Mouse (Mus musculus): ENCODE measurements around the gene Ptch1. TPM values are rescaled to one million over a fixed set of nuclear protein-coding genes. Genes with fewer than 3 reads are reported as not detected.

The Ptch1 gene
- polyA plus RNA-seq, 1 experiment = 0.26 TPM

DNA sequence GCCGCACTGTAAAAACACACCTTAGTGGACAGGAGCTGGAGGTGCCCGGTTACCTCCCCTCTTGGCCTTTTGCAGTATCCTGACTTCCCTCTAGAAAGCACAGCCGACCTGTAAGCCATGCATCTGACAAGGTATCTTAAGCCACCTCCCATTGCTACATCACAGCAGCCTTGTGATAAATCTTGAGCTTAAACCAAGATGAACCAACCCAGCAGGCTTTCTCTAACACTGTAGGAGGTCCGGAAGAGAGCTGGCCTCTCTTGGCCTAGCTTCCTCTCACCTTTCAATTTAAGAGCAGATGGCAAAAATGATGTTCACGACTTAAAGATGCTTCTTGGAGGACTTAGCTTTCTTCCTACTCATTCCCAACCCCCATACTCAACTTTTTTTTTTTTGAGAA lies 17.5 kb downstream of the Ptch1 start:
- peaks cover 27% of the 10 kb centered on the region for H3K4me1 ChIP-seq (ENCODE audit: control insufficient read depth)
- H3K27me3 ChIP-seq (ENCODE audit: control insufficient read depth) = no peaks in the 10 kb centered on the region
- H3K9me3 ChIP-seq (ENCODE audit: control insufficient read depth, low read length) = no peaks in the 10 kb centered on the region
- peaks cover 56% of the 10 kb centered on the region for H3K36me3 ChIP-seq (ENCODE audit: control insufficient read depth)
- TF ChIP-seq TAL1 (IDR thresholded peaks at IDR 0.05; ENCODE audit: low read length) (no peak), GATA1 (IDR thresholded peaks at IDR 0.05; ENCODE audit: low read length) (no peak)
- no peak overlapping the region for H3K4me3 ChIP-seq (replicated peaks)

GRCm38 (mm10) chr13:63554569-63554968 lies 18.8 kb downstream of the Ptch1 start:
- Histone ChIP-seq H3K36me3 (ENCODE audit: control insufficient read depth) (peaks cover 50% of the 10 kb centered on the region), H3K4me3 (replicated peaks) (no peak overlapping the region), H3K27me3 (ENCODE audit: control insufficient read depth) (no peaks in the 10 kb centered on the region), H3K9me3 (ENCODE audit: control insufficient read depth, low read length) (no peaks in the 10 kb centered on the region), H3K4me1 (ENCODE audit: control insufficient read depth) (peaks cover 15% of the 10 kb centered on the region)
- TF ChIP-seq TAL1 (IDR thresholded peaks at IDR 0.05; ENCODE audit: low read length) (no peak), GATA1 (IDR thresholded peaks at IDR 0.05; ENCODE audit: low read length) (no peak)

DNA sequence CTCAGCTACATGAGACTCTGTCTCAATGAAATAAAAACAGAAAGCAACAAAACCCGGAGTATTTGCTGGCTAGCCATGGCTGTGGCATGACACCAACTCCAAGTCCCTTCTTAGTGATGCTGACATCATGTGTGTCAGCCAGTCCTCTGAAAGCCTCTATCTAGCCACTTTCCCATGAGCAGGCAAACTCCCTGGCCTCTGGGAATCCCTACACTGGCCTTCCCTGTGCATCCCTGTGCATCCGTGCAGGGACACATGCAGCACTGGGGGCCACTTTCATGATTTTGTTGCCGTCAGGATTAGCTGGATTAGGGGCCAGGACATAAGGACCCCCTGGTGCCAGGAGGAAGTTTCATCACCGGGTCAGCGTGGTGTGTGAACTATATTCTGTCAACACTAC lies 20.0 kb downstream of the Ptch1 start:
- Histone ChIP-seq H3K4me3 (replicated peaks) (no peak overlapping the region), H3K4me1 (ENCODE audit: control insufficient read depth) (peaks cover 8% of the 10 kb centered on the region), H3K36me3 (ENCODE audit: control insufficient read depth) (peaks cover 49% of the 10 kb centered on the region), H3K27me3 (ENCODE audit: control insufficient read depth) (no peaks in the 10 kb centered on the region), H3K9me3 (ENCODE audit: control insufficient read depth, low read length) (no peaks in the 10 kb centered on the region)
- TF ChIP-seq GATA1 (IDR thresholded peaks at IDR 0.05; ENCODE audit: low read length) (no peak), TAL1 (IDR thresholded peaks at IDR 0.05; ENCODE audit: low read length) (no peak)

DNA sequence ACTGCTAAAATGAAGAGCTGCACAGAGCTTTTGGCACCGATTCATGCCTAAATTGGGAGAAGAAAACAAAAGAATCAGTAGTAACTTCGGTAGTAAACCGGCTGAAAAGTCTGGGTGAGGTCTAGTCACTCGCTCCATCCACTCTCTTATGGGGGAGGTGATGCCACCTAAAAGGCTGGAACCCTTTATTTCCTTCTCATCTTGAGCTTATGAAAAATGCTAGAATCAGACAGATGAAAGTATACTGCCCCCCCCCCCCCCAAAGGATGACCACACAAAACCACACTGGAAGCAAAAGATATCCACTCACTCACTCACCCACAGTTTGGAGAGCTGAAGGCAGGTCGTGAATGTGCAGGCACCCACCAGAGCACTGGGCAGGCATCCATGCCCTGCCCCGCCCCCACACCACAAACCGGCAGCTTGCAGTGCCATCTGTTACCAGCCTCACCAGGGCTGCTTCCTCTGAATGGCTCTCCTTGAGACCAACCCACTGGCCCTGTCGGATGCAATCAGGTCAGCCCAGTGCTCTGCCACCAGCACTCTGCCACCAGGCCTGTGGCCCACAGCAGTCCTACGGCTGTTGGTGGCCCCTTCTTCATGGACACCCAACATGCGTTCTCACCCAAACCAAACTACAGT lies 21.0 kb downstream of the Ptch1 start:
- no peaks in the 10 kb centered on the region for H3K9me3 ChIP-seq (ENCODE audit: control insufficient read depth, low read length)
- H3K4me1 ChIP-seq (ENCODE audit: control insufficient read depth) = peaks cover 4% of the 10 kb centered on the region
- H3K4me3 ChIP-seq (replicated peaks) = no peak overlapping the region
- no peaks in the 10 kb centered on the region for H3K27me3 ChIP-seq (ENCODE audit: control insufficient read depth)
- TF ChIP-seq GATA1 (IDR thresholded peaks at IDR 0.05; ENCODE audit: low read length) (no peak), TAL1 (IDR thresholded peaks at IDR 0.05; ENCODE audit: low read length) (no peak)
- H3K36me3 ChIP-seq (ENCODE audit: control insufficient read depth) = peaks cover 51% of the 10 kb centered on the region

DNA sequence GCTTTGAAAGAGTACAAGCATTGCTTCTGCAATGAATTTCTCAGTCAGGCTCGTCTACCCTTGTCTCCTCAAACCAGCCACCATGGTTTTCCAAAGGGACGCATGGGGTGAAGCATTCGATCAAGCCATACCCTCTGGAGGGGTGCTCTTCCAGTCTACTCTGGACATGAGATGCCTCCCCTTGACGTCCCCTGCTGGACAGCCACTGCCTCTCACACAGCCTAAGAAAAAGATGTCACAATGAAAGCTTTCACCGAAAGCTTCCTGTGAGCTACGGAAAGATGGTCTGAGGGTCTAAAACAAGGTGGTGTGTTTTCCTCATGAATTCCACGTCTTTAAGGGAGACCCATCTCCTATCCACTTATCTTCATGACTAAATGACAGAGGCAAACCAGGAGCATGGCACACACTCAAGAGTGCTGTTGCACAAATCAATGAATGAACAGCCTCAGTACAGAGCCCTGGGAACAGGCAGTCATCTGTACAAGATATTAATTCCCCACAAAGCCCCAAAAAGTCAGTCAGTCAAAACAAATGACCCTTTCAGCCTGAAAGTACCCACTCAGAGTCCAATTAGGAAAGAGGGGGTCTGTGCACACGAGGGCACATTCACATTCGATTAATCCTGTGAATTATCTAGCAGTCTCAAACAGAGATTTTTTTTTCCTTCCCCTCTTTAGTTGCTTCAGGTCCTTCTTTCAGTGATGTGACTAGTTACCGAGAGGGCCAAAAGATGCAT lies 21.7 kb downstream of the Ptch1 start:
- H3K4me3 ChIP-seq (replicated peaks) = no peak overlapping the region
- peaks cover 56% of the 10 kb centered on the region for H3K36me3 ChIP-seq (ENCODE audit: control insufficient read depth)
- TF ChIP-seq GATA1 (IDR thresholded peaks at IDR 0.05; ENCODE audit: low read length) = no peak
- no peak for TF ChIP-seq TAL1 (IDR thresholded peaks at IDR 0.05; ENCODE audit: low read length)
- H3K9me3 ChIP-seq (ENCODE audit: control insufficient read depth, low read length) = no peaks in the 10 kb centered on the region
- H3K4me1 ChIP-seq (ENCODE audit: control insufficient read depth) = peaks cover 4% of the 10 kb centered on the region
- H3K27me3 ChIP-seq (ENCODE audit: control insufficient read depth) = no peaks in the 10 kb centered on the region

DNA sequence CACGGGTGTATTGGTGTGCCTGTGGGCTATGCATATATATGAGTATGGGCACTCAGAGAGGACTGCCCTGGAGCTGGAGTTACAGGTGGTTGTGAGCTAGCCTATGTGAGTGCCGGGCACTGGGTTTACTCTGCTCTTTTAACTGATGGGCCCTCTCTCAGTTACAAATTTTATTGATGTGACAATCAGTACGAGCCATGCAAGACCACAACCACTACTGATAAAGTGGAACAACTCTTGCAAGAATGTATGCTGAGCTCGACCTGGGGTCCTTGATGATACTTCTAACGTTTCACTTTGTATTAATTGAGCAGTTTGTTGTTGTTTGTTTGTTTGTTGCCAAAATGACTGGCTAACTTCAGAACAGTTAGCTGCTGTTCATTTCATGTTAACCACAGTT lies 23.0 kb downstream of the Ptch1 start:
- H3K27me3 ChIP-seq (ENCODE audit: control insufficient read depth) = no peaks in the 10 kb centered on the region
- peaks cover 68% of the 10 kb centered on the region for H3K36me3 ChIP-seq (ENCODE audit: control insufficient read depth)
- TF ChIP-seq TAL1 (IDR thresholded peaks at IDR 0.05; ENCODE audit: low read length) = no peak
- peaks cover 4% of the 10 kb centered on the region for H3K4me1 ChIP-seq (ENCODE audit: control insufficient read depth)
- no peak overlapping the region for H3K4me3 ChIP-seq (replicated peaks)
- H3K9me3 ChIP-seq (ENCODE audit: control insufficient read depth, low read length) = no peaks in the 10 kb centered on the region

GRCm38 (mm10) chr13:63549210-63549609 lies 24.2 kb downstream of the Ptch1 start:
- Histone ChIP-seq H3K4me1 (ENCODE audit: control insufficient read depth) (peaks cover 4% of the 10 kb centered on the region), H3K36me3 (ENCODE audit: control insufficient read depth) (peaks cover 73% of the 10 kb centered on the region), H3K4me3 (replicated peaks) (no peak overlapping the region), H3K9me3 (ENCODE audit: control insufficient read depth, low read length) (no peaks in the 10 kb centered on the region), H3K27me3 (ENCODE audit: control insufficient read depth) (no peaks in the 10 kb centered on the region)
- no peak for TF ChIP-seq TAL1 (IDR thresholded peaks at IDR 0.05; ENCODE audit: low read length)
- no peak for TF ChIP-seq GATA1 (IDR thresholded peaks at IDR 0.05; ENCODE audit: low read length)

GRCm38 (mm10) chr13:63548571-63548970 lies 24.8 kb downstream of the Ptch1 start:
- no peaks in the 10 kb centered on the region for H3K27me3 ChIP-seq (ENCODE audit: control insufficient read depth)
- H3K4me1 ChIP-seq (ENCODE audit: control insufficient read depth) = peaks cover 4% of the 10 kb centered on the region
- TF ChIP-seq TAL1 (IDR thresholded peaks at IDR 0.05; ENCODE audit: low read length) (no peak), GATA1 (IDR thresholded peaks at IDR 0.05; ENCODE audit: low read length) (no peak)
- peaks cover 79% of the 10 kb centered on the region for H3K36me3 ChIP-seq (ENCODE audit: control insufficient read depth)
- no peaks in the 10 kb centered on the region for H3K9me3 ChIP-seq (ENCODE audit: control insufficient read depth, low read length)
- H3K4me3 ChIP-seq (replicated peaks) = no peak overlapping the region

DNA sequence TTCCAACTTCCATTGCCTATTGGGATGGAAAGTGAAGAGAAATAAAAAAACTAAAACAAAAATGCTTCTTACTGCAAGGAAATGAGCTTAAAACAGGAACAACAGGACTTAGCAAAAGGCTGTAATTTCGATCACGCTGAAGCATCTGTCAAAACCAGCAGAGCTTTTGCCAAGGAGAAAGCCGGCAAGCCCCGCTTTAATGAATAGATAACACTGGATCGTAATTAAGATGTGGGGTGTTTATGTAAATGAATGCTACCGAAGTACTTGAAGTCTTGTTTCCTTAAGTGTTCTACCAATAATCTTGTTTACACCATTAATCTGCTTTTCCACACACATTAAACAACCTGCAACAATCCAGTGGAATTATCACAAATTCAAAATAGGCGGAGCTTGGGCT lies 28.1 kb downstream of the Ptch1 start:
- no peaks in the 10 kb centered on the region for H3K9me3 ChIP-seq (ENCODE audit: control insufficient read depth, low read length)
- TF ChIP-seq TAL1 (IDR thresholded peaks at IDR 0.05; ENCODE audit: low read length) (no peak), GATA1 (IDR thresholded peaks at IDR 0.05; ENCODE audit: low read length) (no peak)
- no peaks in the 10 kb centered on the region; the same call in 1 of the 2 replicates for H3K4me1 ChIP-seq (ENCODE audit: control insufficient read depth)
- peaks cover 85% of the 10 kb centered on the region for H3K36me3 ChIP-seq (ENCODE audit: control insufficient read depth)
- no peak overlapping the region for H3K4me3 ChIP-seq (replicated peaks)
- H3K27me3 ChIP-seq (ENCODE audit: control insufficient read depth) = no peaks in the 10 kb centered on the region

Data from erythroblast, embryonic 14.5 days (primary cell).